Mouse (Mus musculus): ENCODE measurements around the gene Dstn. TPM values are rescaled to one million over a fixed set of nuclear protein-coding genes. Genes with fewer than 3 reads are reported as not detected.

The Dstn gene
- total and polyA plus RNA-seq, 3 experiments: 78.1 to 80.0 TPM; not detected in 1

GRCm38 (mm10) chr2:143971887-143972286 is 56.8 kb downstream of the Dstn start:
- Histone ChIP-seq H3K9me3 (replicated peaks; ENCODE audit: insufficient read depth, low read length) (no peaks in the 10 kb centered on the region), H3K79me2 (ENCODE audit: control insufficient read depth, insufficient read depth, low read length, poor library complexity) (no peaks in the 10 kb centered on the region), H3K36me3 (ENCODE audit: control insufficient read depth in 1 of 2, insufficient read depth in 2 of 2, low read length in 2 of 2) (peaks cover 0 to 4% of the 10 kb centered on the region in 2 experiments; a peak in 2 of 4 replicates), H3K27me3 (ENCODE audit: control insufficient read depth in 1 of 2, insufficient read depth in 2 of 2, low read length in 2 of 2) (no peaks in the 10 kb centered on the region), H3K4me3 (ENCODE audit: control insufficient read depth in 1 of 2, insufficient read depth in 1 of 2, low read depth in 2 of 2, low read length in 2 of 2) (no peak overlapping the region), H3K27ac (ENCODE audit: control insufficient read depth, low read depth, low read length) (no peak overlapping the region), H3K4me1 (ENCODE audit: control insufficient read depth in 1 of 2, insufficient read depth in 2 of 2, low read length in 2 of 2) (no peaks in the 10 kb centered on the region), H3K9ac (ENCODE audit: control insufficient read depth, low read depth, low read length, poor library complexity, severe bottlenecking) (no peak overlapping the region)
- no peak for DNase-seq (ENCODE audit: low read depth, low spot score)
- TF ChIP-seq POLR2A (IDR thresholded peaks at IDR 0.05; ENCODE audit: control insufficient read depth in 1 of 2, insufficient read depth in 1 of 2, low read depth in 1 of 2, low read length in 2 of 2, poor library complexity in 1 of 2) (no peak), GABPA (IDR thresholded peaks at IDR 0.05; ENCODE audit: low read depth, low read length) (no peak), CHD2 (IDR thresholded peaks at IDR 0.05; ENCODE audit: low read length) (no peak), ZNF384 (IDR thresholded peaks at IDR 0.05; ENCODE audit: low read depth, low read length) (no peak), MAX (IDR thresholded peaks at IDR 0.05; ENCODE audit: low read length) (no peak), MAFK (IDR thresholded peaks at IDR 0.05; ENCODE audit: borderline replicate concordance, low read depth, low read length) (no peak), EP300 (IDR thresholded peaks at IDR 0.05; ENCODE audit: low read depth in 1 of 2, low read length in 2 of 2) (no peak), TBP (IDR thresholded peaks at IDR 0.05; ENCODE audit: low read depth, low read length) (no peak), RCOR1 (IDR thresholded peaks at IDR 0.05; ENCODE audit: low read depth, low read length) (no peak)

GRCm38 (mm10) chr2:143973161-143973560 is 58.0 kb downstream of the Dstn start:
- Histone ChIP-seq H3K9ac (ENCODE audit: control insufficient read depth, low read depth, low read length, poor library complexity, severe bottlenecking) (no peak overlapping the region), H3K27ac (ENCODE audit: control insufficient read depth, low read depth, low read length) (no peak overlapping the region), H3K27me3 (ENCODE audit: control insufficient read depth in 1 of 2, insufficient read depth in 2 of 2, low read length in 2 of 2) (no peaks in the 10 kb centered on the region), H3K9me3 (replicated peaks; ENCODE audit: insufficient read depth, low read length) (no peaks in the 10 kb centered on the region), H3K79me2 (ENCODE audit: control insufficient read depth, insufficient read depth, low read length, poor library complexity) (no peaks in the 10 kb centered on the region), H3K4me1 (ENCODE audit: control insufficient read depth in 1 of 2, insufficient read depth in 2 of 2, low read length in 2 of 2) (no peaks in the 10 kb centered on the region), H3K36me3 (ENCODE audit: control insufficient read depth in 1 of 2, insufficient read depth in 2 of 2, low read length in 2 of 2) (peaks cover 0 to 4% of the 10 kb centered on the region in 2 experiments; a peak in 2 of 4 replicates), H3K4me3 (ENCODE audit: control insufficient read depth in 1 of 2, insufficient read depth in 1 of 2, low read depth in 2 of 2, low read length in 2 of 2) (no peak overlapping the region)
- TF ChIP-seq SIN3A (IDR thresholded peaks at IDR 0.05; ENCODE audit: low read length) (no peak), NRF1 (IDR thresholded peaks at IDR 0.05; ENCODE audit: insufficient read depth, low read depth, low read length, poor library complexity, severe bottlenecking) (no peak), POLR2AphosphoS2 (IDR thresholded peaks at IDR 0.05; ENCODE audit: low read length) (no peak), ETS1 (IDR thresholded peaks at IDR 0.05; ENCODE audit: low read depth, low read length) (no peak)
- no peak for DNase-seq (ENCODE audit: low read depth, low spot score)

DNA sequence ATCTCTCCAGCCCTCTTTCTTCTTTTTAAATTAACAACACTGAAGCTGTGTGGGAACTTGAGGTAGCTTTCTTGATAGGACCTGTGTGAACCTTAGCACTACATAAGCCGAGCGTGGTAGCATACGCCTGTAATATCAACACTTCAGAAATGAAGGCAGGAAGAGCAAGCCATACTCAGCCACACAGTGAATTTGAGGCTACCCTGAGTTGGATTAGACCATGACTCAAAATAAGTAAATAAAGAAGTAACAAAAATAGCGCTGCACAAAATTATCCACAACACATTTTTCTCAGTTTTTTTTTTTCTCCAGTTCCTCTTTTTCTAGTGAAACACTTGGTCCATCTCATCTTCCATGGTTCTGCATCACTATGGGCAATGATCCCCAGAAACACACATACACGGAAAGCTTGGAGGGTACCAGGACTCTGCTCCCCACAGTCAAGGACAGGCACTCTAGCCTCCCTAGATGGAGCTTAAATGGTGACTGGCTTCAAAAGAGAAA is 60.1 kb downstream of the Dstn start:
- Histone ChIP-seq H3K27ac (ENCODE audit: control insufficient read depth, low read depth, low read length) (no peak overlapping the region), H3K9ac (ENCODE audit: control insufficient read depth, low read depth, low read length, poor library complexity, severe bottlenecking) (no peak overlapping the region), H3K27me3 (ENCODE audit: control insufficient read depth in 1 of 2, insufficient read depth in 2 of 2, low read length in 2 of 2) (no peaks in the 10 kb centered on the region), H3K79me2 (ENCODE audit: control insufficient read depth, insufficient read depth, low read length, poor library complexity) (no peaks in the 10 kb centered on the region; the same call in 1 of the 2 replicates), H3K4me3 (ENCODE audit: control insufficient read depth in 1 of 2, insufficient read depth in 1 of 2, low read depth in 2 of 2, low read length in 2 of 2) (no peak overlapping the region), H3K36me3 (ENCODE audit: control insufficient read depth in 1 of 2, insufficient read depth in 2 of 2, low read length in 2 of 2) (peaks cover 0 to 3% of the 10 kb centered on the region in 2 experiments; a peak in 2 of 4 replicates), H3K9me3 (replicated peaks; ENCODE audit: insufficient read depth, low read length) (no peaks in the 10 kb centered on the region), H3K4me1 (ENCODE audit: control insufficient read depth in 1 of 2, insufficient read depth in 2 of 2, low read length in 2 of 2) (no peaks in the 10 kb centered on the region)
- TF ChIP-seq ZNF384 (IDR thresholded peaks at IDR 0.05; ENCODE audit: low read depth, low read length) (peak; percentile 87), KAT2A (conservative IDR thresholded peaks at IDR 0.05; ENCODE audit: low read depth, low read length) (no peak)
- peak; percentile 26 for DNase-seq (ENCODE audit: low read depth, low spot score)

All from MEL (cell line).